11 mouse cellular contexts compared by ENCODE assay signal in the genomic region with DNA sequence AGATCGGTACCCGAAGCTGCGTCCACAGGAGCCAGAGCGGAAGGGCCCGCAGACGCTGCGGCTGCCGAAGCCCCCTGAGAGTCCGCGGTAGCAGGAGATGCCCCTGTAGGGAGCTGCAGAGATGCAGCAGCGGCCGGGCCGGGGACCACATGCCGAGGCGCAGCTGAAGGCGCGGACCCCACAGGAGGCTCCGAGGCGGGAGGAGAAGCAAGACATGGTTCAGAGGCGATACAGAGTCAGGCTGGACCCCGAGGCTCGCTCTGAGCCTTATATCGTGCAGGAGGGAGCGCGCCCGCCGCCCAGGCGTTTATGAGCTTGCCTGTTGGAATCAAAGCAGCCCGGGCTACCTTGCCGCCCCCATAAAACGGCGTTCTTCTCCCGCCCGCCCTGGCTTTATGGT. TPM values are rescaled to one million over a fixed set of nuclear protein-coding genes. Genes with fewer than 3 reads are reported as not detected.
DNase-seq lines count a peak whose midpoint lies in the region; ATAC-seq and TF ChIP-seq lines count a peak whose summit lies in the region.
"Had no signal": no experiment of that assay in that cellular context is flagged by ENCODE, and none has a peak within 500 bp of the region (broad histone marks: within the 10 kb centered on the region; RNA-seq: fewer than 3 reads in every experiment).

Gene Krt87, minus strand, starts transcription at position 250 of the 400 bp plus-strand sequence.

- TF ChIP-seq POLR2A in kidney, adult 2 months (IDR thresholded peaks at IDR 0.05; ENCODE audit: low read depth, low read length): no peak

- H3K4me1 ChIP-seq in kidney, embryonic 16.5 days (ENCODE audit: insufficient read depth, low read length): no peaks in the 10 kb centered on the region; the same call in 1 of the 2 replicates
- H3K4me1 ChIP-seq in kidney, adult 2 months (ENCODE audit: control insufficient read depth, insufficient read depth, low read length): no peaks in the 10 kb centered on the region
- H3K4me1 ChIP-seq in embryonic facial prominence, embryonic 10.5 days: peaks cover 7% of the 10 kb centered on the region
- H3K4me1 ChIP-seq in hindbrain, postnatal 0 days (ENCODE audit: insufficient read depth, low read length): peaks cover 5% of the 10 kb centered on the region; the same call in 1 of the 2 replicates
- H3K4me1 ChIP-seq in neural tube, embryonic 13.5 days (replicated peaks): peaks cover 9% of the 10 kb centered on the region

- H3K9me3 ChIP-seq in kidney, embryonic 16.5 days (ENCODE audit: low read length): no peaks in the 10 kb centered on the region
- no peaks in the 10 kb centered on the region for H3K9me3 ChIP-seq in embryonic facial prominence, embryonic 10.5 days
- no peaks in the 10 kb centered on the region for H3K9me3 ChIP-seq in hindbrain, postnatal 0 days (ENCODE audit: low read length)
- no peaks in the 10 kb centered on the region for H3K9me3 ChIP-seq in neural tube, embryonic 13.5 days

- no peak for TF ChIP-seq CTCF in kidney, adult 2 months (conservative IDR thresholded peaks at IDR 0.05; ENCODE audit: insufficient read depth, insufficient read length, low read depth, low read length)
- no peak for TF ChIP-seq CTCF in hindbrain, postnatal 0 days (IDR thresholded peaks at IDR 0.05; ENCODE audit: low read depth)

- under 1% methylated on average over 34 of the region's 34 CpGs for WGBS in kidney, embryonic 16.5 days
- WGBS in kidney, adult 2 months: 5% methylated on average over 34 of the region's 34 CpGs
- WGBS in embryonic facial prominence, embryonic 10.5 days: 2% methylated on average over 34 of the region's 34 CpGs
- 3% methylated on average over 31 of the region's 34 CpGs for WGBS in hindbrain, postnatal 0 days
- WGBS in neural tube, embryonic 13.5 days: 2% methylated on average over 34 of the region's 34 CpGs

- no peaks in the 10 kb centered on the region for H3K36me3 ChIP-seq in kidney, embryonic 16.5 days (ENCODE audit: insufficient read depth, low read length)
- H3K36me3 ChIP-seq in kidney, adult 2 months (ENCODE audit: control insufficient read depth, insufficient read depth, low read length): no peaks in the 10 kb centered on the region
- H3K36me3 ChIP-seq in embryonic facial prominence, embryonic 10.5 days (replicated peaks): no peaks in the 10 kb centered on the region
- no peaks in the 10 kb centered on the region for H3K36me3 ChIP-seq in hindbrain, postnatal 0 days (ENCODE audit: insufficient read depth, low read length)
- no peaks in the 10 kb centered on the region for H3K36me3 ChIP-seq in neural tube, embryonic 13.5 days

- no peak for DNase-seq in kidney, adult 2 months
- peak; percentile 52 for DNase-seq in embryonic facial prominence, embryonic 10.5 days (ENCODE audit: low spot score)
- no peak for DNase-seq in hindbrain, postnatal 0 days (ENCODE audit: low spot score)
- DNase-seq in cerebellum, postnatal 4 days (ENCODE audit: low spot score in 2 of 2): no peak
- no peak for DNase-seq in urinary bladder, adult 2 months (ENCODE audit: low spot score)
- no peak for DNase-seq in gastrocnemius, postnatal 25 days
- DNase-seq: thymus, adult 2 months had no signal

- H3K4me2 ChIP-seq in kidney, embryonic 16.5 days (replicated peaks; ENCODE audit: low read depth, low read length): peak within 1 kb of the TSS; percentile 35
- peak within 1 kb of the TSS; percentile 69 for H3K4me2 ChIP-seq in hindbrain, postnatal 0 days (ENCODE audit: low read depth, low read length)
- H3K4me2 ChIP-seq in neural tube, embryonic 13.5 days: peak within 1 kb of the TSS; percentile 65

- H3K27me3 ChIP-seq in kidney, embryonic 16.5 days (ENCODE audit: insufficient read depth, low read length): peaks cover 28% of the 10 kb centered on the region
- no peaks in the 10 kb centered on the region for H3K27me3 ChIP-seq in kidney, adult 2 months (replicated peaks; ENCODE audit: control insufficient read depth, insufficient read depth, low read length)
- peaks cover 57% of the 10 kb centered on the region for H3K27me3 ChIP-seq in embryonic facial prominence, embryonic 10.5 days (replicated peaks; ENCODE audit: low read depth, poor library complexity, severe bottlenecking)
- 0 out of 2 replicates have a peak, but pooled peaks cover 5% of the 10 kb centered on the region for H3K27me3 ChIP-seq in hindbrain, postnatal 0 days (ENCODE audit: insufficient read depth, low read length)
- H3K27me3 ChIP-seq in neural tube, embryonic 13.5 days: peaks cover 38% of the 10 kb centered on the region

- peak within 1 kb of the TSS; percentile 28 for H3K4me3 ChIP-seq in kidney, embryonic 16.5 days (ENCODE audit: low read length)
- H3K4me3 ChIP-seq in kidney, adult 2 months (ENCODE audit: insufficient read depth, low read depth, low read length): no peak within 1 kb of the TSS
- peak within 1 kb of the TSS; percentile 51 for H3K4me3 ChIP-seq in embryonic facial prominence, embryonic 10.5 days
- H3K4me3 ChIP-seq in hindbrain, postnatal 0 days (ENCODE audit: low read length): peak within 1 kb of the TSS; percentile 35
- H3K4me3 ChIP-seq in neural tube, embryonic 13.5 days: peak within 1 kb of the TSS; percentile 37

- H3K27ac ChIP-seq in kidney, embryonic 16.5 days (ENCODE audit: low read length): no peak within 1 kb of the TSS
- H3K27ac ChIP-seq in kidney, adult 2 months (ENCODE audit: insufficient read depth, low read depth, low read length): no peak within 1 kb of the TSS
- 0 out of 2 replicates have a peak within 1 kb of the TSS, but pooled peaks have one; percentile 6 for H3K27ac ChIP-seq in embryonic facial prominence, embryonic 10.5 days (replicated peaks)
- H3K27ac ChIP-seq in hindbrain, postnatal 0 days: no peak within 1 kb of the TSS
- no peak within 1 kb of the TSS for H3K27ac ChIP-seq in neural tube, embryonic 13.5 days (replicated peaks)
- H3K27ac ChIP-seq: macrophage had no signal

- ATAC-seq in kidney, embryonic 16.5 days (ENCODE audit: low FRiP score, low TSS enrichment): peak; percentile 39; the same call in 1 of the 2 replicates
- no peak for ATAC-seq in hindbrain, postnatal 0 days
- peak; percentile 32; the same call in 1 of the 2 replicates for ATAC-seq in neural tube, embryonic 13.5 days (ENCODE audit: low read depth)

- no peak within 1 kb of the TSS for H3K9ac ChIP-seq in kidney, embryonic 16.5 days (replicated peaks; ENCODE audit: low read length)
- H3K9ac ChIP-seq in hindbrain, postnatal 0 days (replicated peaks; ENCODE audit: low read length): peak within 1 kb of the TSS; percentile 51
- H3K9ac ChIP-seq in neural tube, embryonic 13.5 days: peak within 1 kb of the TSS; percentile 64

RNA-seq across cellular contexts. Expression of gene Krt87, which starts in this region (rescaled TPM):
- 0.06 TPM in 1 of 2 replicates, not detected in the other for polyA plus RNA-seq in kidney, embryonic 16.5 days (2015; fragmentation: Nextera tagmentation; extraction: Ambion mirVana)
- polyA plus RNA-seq in kidney, adult 2 months (2012; rRNA removed): not detected in 2 replicates
- polyA plus RNA-seq in embryonic facial prominence, embryonic 10.5 days (2016; fragmentation: Nextera tagmentation; extraction: Ambion mirVana): 0.12 TPM in 1 of 2 replicates, not detected in the other
- total RNA-seq in hindbrain, postnatal 0 days (2014; rRNA removed): 0.75 and 1.5 TPM in 2 replicates
- 0.69 and 0.96 TPM in 2 replicates for polyA plus RNA-seq in hindbrain, postnatal 0 days (2015; fragmentation: Nextera tagmentation; extraction: Ambion mirVana)
- polyA plus RNA-seq in neural tube, embryonic 13.5 days (2015; fragmentation: Nextera tagmentation; extraction: Ambion mirVana): 0.31 and 0.33 TPM in 2 replicates
- 0.03 and 0.15 TPM in 2 replicates for polyA plus RNA-seq in urinary bladder, adult 2 months (2012; rRNA removed)
- not detected for total RNA-seq in gastrocnemius, postnatal 25 days (2021)
- total RNA-seq: granulocyte monocyte progenitor cell, adult 5-6 weeks had no signal
- polyA plus RNA-seq: macrophage had no signal

Comparison
In these comparisons a context has a peak if more than half of its experiments do, and no peak if none do; other contexts are left out.
1. Peak in ATAC-seq, H3K4me3 ChIP-seq and H3K4me2 ChIP-seq in kidney, embryonic 16.5 days; RNA of the gene not detected or under 1 TPM.
2. Peak in DNase-seq, H3K4me3 ChIP-seq and H3K27ac ChIP-seq in embryonic facial prominence, embryonic 10.5 days; RNA of the gene not detected or under 1 TPM.
3. Peak in ATAC-seq, H3K4me3 ChIP-seq, H3K9ac ChIP-seq and H3K4me2 ChIP-seq in neural tube, embryonic 13.5 days; RNA of the gene not detected or under 1 TPM.